Mouse (Mus musculus) forebrain, embryonic 11.5 days (tissue): ENCODE measurements at regions not wholly inside any gene's neighbourhood (a gene's known extent, or its start where the extent isn't known, plus 50 kb on each side); places are given as distances from the start of the nearest gene placed in this dataset.

Experiments used
- ATAC-seq: fragments of 200-750 bp; cut with Nextera tagmentation; replicated peaks from 2 replicates; pipeline ENCODE4 v1.8.0; 2017; ENCODE audit warnings: moderate TSS enrichment; ENCODE audit not compliant: low FRiP score
- DNase-seq: peaks from one replicate; pipeline ENCODE4 v3.0.0-alpha.2; 2017; ENCODE audit warnings: low spot score
- H3K27ac ChIP-seq: fragments of 300-500 bp; sonication (generic); 2 replicates; pipeline ENCODE4 v1.5.1; 2014; ENCODE audit warnings: low read depth, low read length
- H3K27me3 ChIP-seq: fragments of 300-500 bp; sonication (generic); 2 replicates; pipeline ENCODE4 v1.6.1; 2014; ENCODE audit warnings: mild to moderate bottlenecking, low read length, mixed read lengths; ENCODE audit not compliant: control insufficient read depth, insufficient read depth
- H3K36me3 ChIP-seq: fragments of 300-500 bp; sonication (generic); 2 replicates; pipeline ENCODE4 v1.6.1; 2014; ENCODE audit warnings: mild to moderate bottlenecking, low read length, moderate library complexity, mixed read lengths; ENCODE audit not compliant: control insufficient read depth, insufficient read depth
- H3K4me1 ChIP-seq: fragments of 300-500 bp; sonication (generic); replicated peaks from 2 replicates; pipeline ENCODE4 v1.6.1; 2014; ENCODE audit warnings: low read length, mixed read lengths; ENCODE audit not compliant: control insufficient read depth, insufficient read depth
- H3K4me2 ChIP-seq: fragments of 300-500 bp; sonication (generic); 2 replicates; pipeline ENCODE4 v1.6.1; 2014; ENCODE audit warnings: low read depth, mild to moderate bottlenecking, low read length, moderate library complexity, mixed read lengths; ENCODE audit not compliant: severe bottlenecking
- H3K4me3 ChIP-seq: fragments of 300-500 bp; sonication (generic); 2 replicates; pipeline ENCODE4 v1.5.1; 2014; ENCODE audit warnings: low read depth, low read length
- H3K9ac ChIP-seq: fragments of 300-500 bp; sonication (generic); 2 replicates; pipeline ENCODE4 v1.6.1; 2014; ENCODE audit warnings: low read length
- H3K9me3 ChIP-seq: fragments of 300-500 bp; sonication (generic); 2 replicates; pipeline ENCODE4 v1.6.1; 2016; ENCODE audit warnings: low read length, mixed read lengths; ENCODE audit not compliant: control insufficient read depth
- WGBS: fragments of 180-500 bp; shearing (Covaris S2); extraction: QIAGEN DNeasy Blood & Tissue Kit; methylation state at CpG from one replicate; pipeline ENCODE4 v1.1.7; 2014; 5-methylcytosine and 5-hydroxymethylcytosine counted together

DNA sequence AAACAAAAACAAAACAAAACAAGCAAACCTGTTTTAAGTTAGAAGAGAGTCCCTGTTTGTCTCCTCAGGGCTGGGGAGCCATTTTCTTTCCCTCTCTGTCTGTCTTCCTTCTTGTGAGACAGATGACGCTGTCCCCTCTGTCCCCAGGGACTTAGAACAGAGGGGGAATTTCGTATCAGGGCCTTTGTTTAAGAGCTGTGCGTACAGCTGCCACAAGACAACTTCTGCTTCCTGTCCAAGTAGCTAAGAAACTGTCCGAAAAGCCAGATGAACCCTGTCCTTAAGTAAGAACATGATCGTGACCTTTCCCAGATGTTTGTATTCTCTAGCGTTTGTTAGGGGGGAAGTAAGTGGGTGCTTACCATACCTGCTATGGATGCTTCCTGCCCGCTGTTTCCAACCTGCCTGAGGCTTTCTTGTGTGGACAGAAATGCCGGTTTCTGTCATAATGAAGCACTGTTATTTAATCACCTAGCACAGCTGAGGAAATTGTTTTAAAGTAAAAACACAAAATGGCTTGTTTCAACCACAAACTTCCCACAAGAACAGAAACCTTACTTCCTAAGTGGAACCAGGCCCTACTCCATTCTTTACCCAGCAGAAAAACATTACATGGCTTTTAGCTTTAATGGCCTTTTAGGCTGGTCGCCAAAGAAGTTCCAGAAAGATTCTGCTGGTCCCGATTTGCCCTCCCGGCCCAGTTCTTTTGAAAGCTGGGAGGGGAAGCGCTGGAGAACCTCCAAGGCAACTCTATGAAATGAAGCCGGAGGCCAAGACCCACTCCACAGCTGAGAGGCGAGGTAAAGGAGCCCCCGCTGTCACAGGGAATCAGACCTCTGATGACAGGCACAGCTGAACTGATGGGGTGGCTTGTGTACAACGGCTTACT is 144.3 kb downstream of the Tex36 start:
- no peak overlapping the region for H3K4me3 ChIP-seq
- H3K9me3 ChIP-seq = no peaks in the 10 kb centered on the region
- 76% methylated on average over 16 of the region's 16 CpGs for WGBS
- H3K4me2 ChIP-seq = no peak overlapping the region
- no peak overlapping the region for H3K9ac ChIP-seq
- no peaks in the 10 kb centered on the region for H3K4me1 ChIP-seq
- DNase-seq (no peak), ATAC-seq (no peak)
- no peaks in the 10 kb centered on the region for H3K27me3 ChIP-seq
- no peak overlapping the region for H3K27ac ChIP-seq
- no peaks in the 10 kb centered on the region for H3K36me3 ChIP-seq

DNA sequence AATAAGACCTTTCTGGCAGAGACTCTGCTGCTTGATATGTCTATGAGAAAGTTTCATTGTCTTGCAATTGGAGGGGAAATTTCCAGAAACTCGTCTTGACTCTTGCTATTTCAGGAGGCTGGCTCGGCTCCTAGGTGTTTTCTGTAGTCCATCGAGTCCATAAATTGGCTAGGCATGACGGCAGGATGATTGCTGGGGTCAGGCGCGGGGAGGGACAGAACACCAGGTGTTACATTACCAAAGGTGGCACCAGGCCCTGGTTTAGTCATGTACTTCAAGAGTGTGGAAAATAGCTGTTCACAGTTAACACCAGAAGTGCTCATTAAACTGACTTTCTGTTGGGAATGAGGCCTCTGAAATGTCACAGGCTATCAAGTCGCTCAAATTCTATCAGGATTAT is 151.7 kb downstream of the Tex36 start:
- Histone ChIP-seq H3K27me3 (no peaks in the 10 kb centered on the region), H3K9me3 (no peaks in the 10 kb centered on the region), H3K27ac (no peak overlapping the region), H3K4me3 (no peak overlapping the region), H3K4me2 (no peak overlapping the region), H3K9ac (no peak overlapping the region), H3K4me1 (no peaks in the 10 kb centered on the region), H3K36me3 (no peaks in the 10 kb centered on the region)
- ATAC-seq = no peak
- WGBS = 88% methylated on average over 7 of the region's 7 CpGs
- no peak for DNase-seq

- Histone ChIP-seq H3K9me3 (no peaks in the 10 kb centered on the region), H3K27me3 (no peaks in the 10 kb centered on the region), H3K4me1 (no peaks in the 10 kb centered on the region; the same call in 1 of the 2 replicates), H3K4me2 (no peak overlapping the region), H3K36me3 (no peaks in the 10 kb centered on the region), H3K27ac (no peak overlapping the region), H3K9ac (no peak overlapping the region), H3K4me3 (no peak overlapping the region)
- WGBS = 52% methylated on average over 2 of the region's 2 CpGs
- ATAC-seq = no peak
- DNase-seq = no peak
Measured at GRCm38 (mm10) chr7:133447079-133447478, 154.9 kb downstream of the Tex36 start.

DNA sequence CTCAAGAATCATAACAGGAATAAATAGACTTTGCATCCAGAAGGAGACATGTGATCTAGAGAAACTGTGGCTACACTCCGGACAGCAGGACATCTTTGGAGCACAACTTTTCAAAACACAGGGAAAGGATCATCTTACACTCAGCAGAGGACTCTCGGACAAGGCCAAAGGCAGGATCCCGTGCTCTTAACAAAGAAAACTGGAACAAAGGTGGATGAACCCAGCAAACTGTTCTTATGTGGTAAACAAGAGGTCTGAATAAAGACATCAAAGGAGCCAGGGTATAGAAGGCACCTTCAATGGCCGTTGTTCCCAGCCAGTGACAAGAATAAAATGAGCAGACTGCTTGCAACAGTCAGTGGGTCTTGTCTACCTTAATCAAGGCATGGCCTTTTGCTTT is 160.3 kb downstream of the Tex36 start:
- H3K27me3 ChIP-seq = no peaks in the 10 kb centered on the region
- WGBS = 2% methylated on average over 4 of the region's 4 CpGs
- no peak overlapping the region for H3K4me2 ChIP-seq
- peak overlapping the region; percentile 37; the same call in 1 of the 2 replicates for H3K9ac ChIP-seq
- no peaks in the 10 kb centered on the region for H3K9me3 ChIP-seq
- no peak for ATAC-seq
- peak overlapping the region; percentile 39; the same call in 1 of the 2 replicates for H3K27ac ChIP-seq
- no peak for DNase-seq
- peaks cover 24% of the 10 kb centered on the region; the same call in 1 of the 2 replicates for H3K4me1 ChIP-seq
- H3K36me3 ChIP-seq = no peaks in the 10 kb centered on the region
- no peak overlapping the region for H3K4me3 ChIP-seq

DNA sequence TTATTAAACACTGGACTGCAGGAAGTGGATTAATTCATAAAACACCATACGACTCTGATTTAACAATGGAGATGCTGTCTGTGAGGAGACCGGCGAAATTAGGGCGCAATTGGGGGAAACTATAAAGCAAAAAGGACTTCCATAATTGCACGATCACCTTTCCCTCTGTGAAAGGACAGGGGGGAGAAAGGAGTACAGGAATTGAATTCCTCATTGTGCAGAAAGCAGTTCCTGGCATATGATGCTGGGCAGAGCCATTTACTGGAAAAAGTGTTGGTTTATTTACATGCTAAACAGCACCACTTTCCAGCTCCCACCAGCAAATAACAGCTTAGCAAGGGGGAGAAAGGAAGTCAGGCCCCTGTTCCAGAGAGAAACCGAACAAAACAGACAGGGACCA is 160.8 kb downstream of the Tex36 start:
- WGBS = 32% methylated on average over 6 of the region's 6 CpGs
- peak overlapping the region; percentile 36; the same call in 1 of the 2 replicates for H3K4me2 ChIP-seq
- H3K27me3 ChIP-seq = no peaks in the 10 kb centered on the region
- H3K9me3 ChIP-seq = no peaks in the 10 kb centered on the region
- peak overlapping the region; percentile 37 for H3K9ac ChIP-seq
- DNase-seq (no peak), ATAC-seq (no peak)
- H3K4me3 ChIP-seq = no peak overlapping the region
- H3K36me3 ChIP-seq = no peaks in the 10 kb centered on the region
- H3K27ac ChIP-seq = peak overlapping the region; percentile 39
- H3K4me1 ChIP-seq = peaks cover 24% of the 10 kb centered on the region; the same call in 1 of the 2 replicates

GRCm38 (mm10) chr7:133440711-133441110 is 161.2 kb downstream of the Tex36 start:
- H3K9me3 ChIP-seq = no peaks in the 10 kb centered on the region
- no peaks in the 10 kb centered on the region for H3K36me3 ChIP-seq
- peak; percentile 78 for ATAC-seq
- 15% methylated on average over 12 of the region's 12 CpGs for WGBS
- peak overlapping the region; percentile 39 for H3K27ac ChIP-seq
- peak overlapping the region; percentile 37 for H3K9ac ChIP-seq
- peaks cover 24% of the 10 kb centered on the region; the same call in 1 of the 2 replicates for H3K4me1 ChIP-seq
- H3K4me3 ChIP-seq = peak overlapping the region; percentile 5; the same call in 1 of the 2 replicates
- peak; percentile 59 for DNase-seq
- H3K27me3 ChIP-seq = no peaks in the 10 kb centered on the region
- H3K4me2 ChIP-seq = peak overlapping the region; percentile 36; the same call in 1 of the 2 replicates

DNA sequence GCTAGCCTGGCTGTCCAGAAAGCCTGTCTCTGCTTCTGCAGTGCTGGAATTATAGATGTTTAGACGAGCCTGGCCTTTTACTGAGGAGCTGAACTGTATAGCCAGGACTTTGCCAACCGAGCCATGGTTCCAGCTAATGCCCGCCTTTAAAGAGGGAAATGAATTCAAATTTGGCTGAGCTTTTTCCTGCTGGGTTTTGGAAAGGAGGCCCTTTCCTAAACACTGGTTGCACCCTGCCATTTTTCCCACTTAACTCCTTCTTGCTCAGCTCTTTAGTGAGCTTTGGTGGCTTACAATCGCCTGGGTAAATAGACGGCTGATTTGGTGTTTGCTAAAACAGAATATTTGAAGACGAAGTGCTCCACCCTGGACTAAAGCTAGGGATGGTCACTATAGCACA is 161.9 kb downstream of the Tex36 start:
- ATAC-seq (0 out of 2 replicates have a peak, but pooled peaks have one; percentile 7), DNase-seq (no peak)
- Histone ChIP-seq H3K9me3 (no peaks in the 10 kb centered on the region), H3K4me1 (peaks cover 24% of the 10 kb centered on the region; the same call in 1 of the 2 replicates), H3K4me2 (no peak overlapping the region; the same call in 1 of the 2 replicates), H3K4me3 (no peak overlapping the region), H3K36me3 (no peaks in the 10 kb centered on the region), H3K27me3 (no peaks in the 10 kb centered on the region), H3K27ac (peak overlapping the region; percentile 39), H3K9ac (no peak overlapping the region)
- 34% methylated on average over 6 of the region's 6 CpGs for WGBS

DNA sequence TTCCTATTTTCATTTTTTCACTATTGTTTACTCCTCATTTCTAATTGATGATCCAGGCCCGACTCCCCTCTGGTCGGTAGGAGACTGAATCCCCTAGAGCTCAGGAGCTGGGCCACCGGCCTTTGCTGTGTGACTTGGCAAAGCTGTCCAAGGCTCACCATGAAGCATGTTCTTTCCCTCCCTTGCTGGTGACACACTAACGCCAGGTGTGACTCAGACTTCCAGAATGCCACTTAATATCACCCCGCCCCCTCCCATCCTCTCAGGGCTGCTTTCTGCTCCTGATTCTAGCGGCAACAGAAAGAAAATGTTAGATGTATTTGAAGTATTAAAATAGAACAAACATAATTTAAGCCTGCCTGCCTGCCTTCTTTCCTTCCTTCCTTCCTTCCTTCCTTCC is 163.3 kb downstream of the Tex36 start:
- Histone ChIP-seq H3K36me3 (no peaks in the 10 kb centered on the region), H3K4me2 (no peak overlapping the region), H3K9me3 (no peaks in the 10 kb centered on the region), H3K27me3 (no peaks in the 10 kb centered on the region), H3K4me3 (no peak overlapping the region), H3K27ac (no peak overlapping the region), H3K9ac (no peak overlapping the region), H3K4me1 (peaks cover 24% of the 10 kb centered on the region; the same call in 1 of the 2 replicates)
- DNase-seq (no peak), ATAC-seq (no peak)
- WGBS = 48% methylated on average over 6 of the region's 6 CpGs
